Mouse (Mus musculus): ENCODE data around the gene Gtf3c6. TPM values are rescaled to one million over a fixed set of nuclear protein-coding genes. Genes with fewer than 3 reads are reported as not detected.

The Gtf3c6 gene
- total and polyA plus RNA-seq, 3 experiments, result 32.5 to 107 (median 32.7) TPM

DNA sequence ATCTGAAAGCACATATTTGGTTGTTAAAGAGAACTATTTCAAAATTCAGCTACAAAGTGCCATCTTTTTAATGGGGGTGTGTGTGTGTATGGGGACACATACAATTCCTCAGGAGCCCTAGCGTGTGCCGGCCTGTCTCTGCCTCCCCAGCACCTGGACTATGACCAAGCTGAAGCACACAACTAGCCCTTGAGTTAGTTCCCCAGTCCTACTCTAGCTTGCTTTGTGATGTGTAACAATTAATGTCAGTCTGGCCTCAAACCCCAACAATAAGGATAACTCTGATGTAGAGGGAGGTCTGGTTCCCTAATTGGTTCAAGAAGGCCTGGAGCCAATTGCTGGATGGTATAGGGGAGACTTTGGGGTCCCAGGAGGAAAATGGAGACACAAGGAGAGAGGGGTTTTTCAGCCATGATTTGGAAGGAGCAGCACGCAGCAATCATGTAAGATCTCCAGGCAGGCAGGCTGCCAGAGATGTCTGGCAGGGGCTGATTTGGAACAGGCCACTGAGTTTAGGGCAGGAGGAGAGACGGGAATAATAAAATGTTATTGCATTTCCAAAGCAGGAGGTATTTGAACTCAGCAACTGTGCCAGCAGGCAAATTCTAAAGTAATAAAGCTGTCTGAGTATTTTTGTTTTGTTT is 30.1 kb downstream of the Gtf3c6 start:
- TF ChIP-seq HCFC1 (IDR thresholded peaks at IDR 0.05; ENCODE audit: low read depth, low read length) (no peak), MYC (IDR thresholded peaks at IDR 0.05; ENCODE audit: low read depth, low read length) (no peak), MEF2A (IDR thresholded peaks at IDR 0.05; ENCODE audit: borderline replicate concordance, low read depth, low read length) (no peak), ZMIZ1 (IDR thresholded peaks at IDR 0.05; ENCODE audit: low read depth, low read length) (no peak), POLR2A (IDR thresholded peaks at IDR 0.05; ENCODE audit: low read depth, low read length) (no peak), RCOR1 (conservative IDR thresholded peaks at IDR 0.05; ENCODE audit: low read depth, low read length) (no peak), PAX5 (IDR thresholded peaks at IDR 0.05; ENCODE audit: low read length) (no peak), NELFE (IDR thresholded peaks at IDR 0.05; ENCODE audit: low read depth, low read length) (no peak), MAZ (IDR thresholded peaks at IDR 0.05; ENCODE audit: low read depth, low read length) (no peak), POLR2AphosphoS2 (IDR thresholded peaks at IDR 0.05; ENCODE audit: low read depth, low read length) (no peak), SIN3A (IDR thresholded peaks at IDR 0.05; ENCODE audit: low read length) (no peak), BHLHE40 (IDR thresholded peaks at IDR 0.05; ENCODE audit: low read depth, low read length) (no peak)
- in situ Hi-C loops (cut with MboI; ENCODE audit: low pct_ligation_motif_present, low pct_unique_long_range_greater_than_20kb, low sequenced_read_pairs) (no loop called here), dilution Hi-C loops (cut with MboI; ENCODE audit: extremely low pct_ligation_motif_present, extremely low pct_unique_long_range_greater_than_20kb, low sequenced_read_pairs) (no loop called here)
- H3K4me3 ChIP-seq (replicated peaks in 1 of 3; ENCODE audit: low read depth in 2 of 3, low read length in 2 of 3, poor library complexity in 1 of 3), result no peak overlapping the region
- no peak overlapping the region for H3K27ac ChIP-seq (ENCODE audit: insufficient read depth, low read depth)
- H3K4me1 ChIP-seq (ENCODE audit: control insufficient read depth in 1 of 2, insufficient read depth in 2 of 2), result no peaks in the 10 kb centered on the region
- no peak for DNase-seq (ENCODE audit: extremely low read depth)
- H3K27me3 ChIP-seq (replicated peaks), result no peaks in the 10 kb centered on the region
- H3K9me3 ChIP-seq (replicated peaks; ENCODE audit: low read length), result no peaks in the 10 kb centered on the region
- H3K4me2 ChIP-seq (ENCODE audit: insufficient read depth, low read depth, poor library complexity, severe bottlenecking), result no peak overlapping the region
- peaks cover 62 to 88% of the 10 kb centered on the region in 2 experiments for H3K36me3 ChIP-seq (replicated peaks in 1 of 2; ENCODE audit: control insufficient read depth in 1 of 2, insufficient read depth in 1 of 2, low read length in 1 of 2)
- H3K79me2 ChIP-seq (replicated peaks; ENCODE audit: control insufficient read depth, extremely low read depth, insufficient read depth, poor library complexity, severe bottlenecking), result no peaks in the 10 kb centered on the region; the same call in 1 of the 2 replicates
- H3K9ac ChIP-seq (ENCODE audit: insufficient read depth, low read depth), result no peak overlapping the region

- no peak for DNase-seq (ENCODE audit: extremely low read depth)
- no peak overlapping the region for H3K27ac ChIP-seq (ENCODE audit: insufficient read depth, low read depth)
- no peaks in the 10 kb centered on the region for H3K9me3 ChIP-seq (replicated peaks; ENCODE audit: low read length)
- H3K4me3 ChIP-seq (replicated peaks in 1 of 3; ENCODE audit: low read depth in 2 of 3, low read length in 2 of 3, poor library complexity in 1 of 3), result no peak overlapping the region
- H3K27me3 ChIP-seq (replicated peaks), result no peaks in the 10 kb centered on the region
- in situ Hi-C loops (cut with MboI; ENCODE audit: low pct_ligation_motif_present, low pct_unique_long_range_greater_than_20kb, low sequenced_read_pairs), result loop anchor here (10.0 kb wide), 1 partner anchor 164 kb away; no protein-coding TSS in a partner anchor
- no peaks in the 10 kb centered on the region for H3K79me2 ChIP-seq (replicated peaks; ENCODE audit: control insufficient read depth, extremely low read depth, insufficient read depth, poor library complexity, severe bottlenecking)
- dilution Hi-C loops (cut with MboI; ENCODE audit: extremely low pct_ligation_motif_present, extremely low pct_unique_long_range_greater_than_20kb, low sequenced_read_pairs), result no loop called here
- peaks cover 0 to 10% of the 10 kb centered on the region in 2 experiments; a peak in 1 of 4 replicates for H3K4me1 ChIP-seq (ENCODE audit: control insufficient read depth in 1 of 2, insufficient read depth in 2 of 2)
- no peak for TF ChIP-seq CTCF (conservative IDR thresholded peaks at IDR 0.05 in 1 of 2, IDR thresholded peaks at IDR 0.05 in 1 of 2; ENCODE audit: low read depth in 2 of 2, low read length in 2 of 2)
- TF ChIP-seq SMC3 (IDR thresholded peaks at IDR 0.05; ENCODE audit: low read depth, low read length), result no peak
- no peak for TF ChIP-seq PAX5 (IDR thresholded peaks at IDR 0.05; ENCODE audit: low read length)
- no peak for TF ChIP-seq CHD1 (IDR thresholded peaks at IDR 0.05; ENCODE audit: low read depth, low read length)
- TF ChIP-seq MAZ (IDR thresholded peaks at IDR 0.05; ENCODE audit: low read depth, low read length), result no peak
- no peak for TF ChIP-seq SIN3A (IDR thresholded peaks at IDR 0.05; ENCODE audit: low read length)
- TF ChIP-seq MYC (IDR thresholded peaks at IDR 0.05; ENCODE audit: low read depth, low read length), result no peak
- TF ChIP-seq POLR2AphosphoS2 (IDR thresholded peaks at IDR 0.05; ENCODE audit: low read depth, low read length), result no peak
- no peak for TF ChIP-seq TCF12 (IDR thresholded peaks at IDR 0.05; ENCODE audit: low read depth, low read length)
- no peak overlapping the region for H3K4me2 ChIP-seq (ENCODE audit: insufficient read depth, low read depth, poor library complexity, severe bottlenecking)
- H3K36me3 ChIP-seq (replicated peaks in 1 of 2; ENCODE audit: control insufficient read depth in 1 of 2, insufficient read depth in 1 of 2, low read length in 1 of 2), result peaks cover 11 to 32% of the 10 kb centered on the region in 2 experiments
- no peak overlapping the region for H3K9ac ChIP-seq (ENCODE audit: insufficient read depth, low read depth)
Observed at GRCm38 (mm10) chr10:40218874-40219273, 39.0 kb downstream of the Gtf3c6 start.

Data from CH12.LX (cell line).